Mouse (Mus musculus): ENCODE data around the gene Gfod1. TPM values are rescaled to one million over a fixed set of nuclear protein-coding genes. Genes with fewer than 3 reads are reported as not detected.

Gfod1 gene
- polyA plus RNA-seq, 1 experiment = 10.4 TPM

- H3K4me3 ChIP-seq (replicated peaks; ENCODE audit: control insufficient read depth, low read depth, low read length) = no peak overlapping the region
- peaks cover 2% of the 10 kb centered on the region for H3K4me1 ChIP-seq (ENCODE audit: control insufficient read depth, insufficient read depth, low read length)
- WGBS = 92% methylated on average over 14 of the region's 14 CpGs
- H3K27ac ChIP-seq (ENCODE audit: control insufficient read depth, insufficient read depth, low read depth, low read length, poor library complexity) = no peak overlapping the region
- no peak for TF ChIP-seq POLR2A (IDR thresholded peaks at IDR 0.05; ENCODE audit: borderline replicate concordance, control insufficient read depth, low read depth, low read length)
- TF ChIP-seq CTCF (IDR thresholded peaks at IDR 0.05; ENCODE audit: control insufficient read depth, insufficient read depth, low read length) = no peak
Observed at GRCm38 (mm10) chr13:43273906-43274305, 30.1 kb downstream of the Gfod1 start.

GRCm38 (mm10) chr13:43272303-43273135 is 31.5 kb downstream of the Gfod1 start:
- TF ChIP-seq POLR2A (IDR thresholded peaks at IDR 0.05; ENCODE audit: borderline replicate concordance, control insufficient read depth, low read depth, low read length) (no peak), CTCF (IDR thresholded peaks at IDR 0.05; ENCODE audit: control insufficient read depth, insufficient read depth, low read length) (no peak)
- WGBS = 74% methylated on average over 13 of the region's 13 CpGs
- Histone ChIP-seq H3K27ac (ENCODE audit: control insufficient read depth, insufficient read depth, low read depth, low read length, poor library complexity) (no peak overlapping the region), H3K4me3 (replicated peaks; ENCODE audit: control insufficient read depth, low read depth, low read length) (no peak overlapping the region), H3K4me1 (ENCODE audit: control insufficient read depth, insufficient read depth, low read length) (peaks cover 5% of the 10 kb centered on the region)

GRCm38 (mm10) chr13:43271481-43271880 is 32.5 kb downstream of the Gfod1 start:
- no peak overlapping the region for H3K4me3 ChIP-seq (replicated peaks; ENCODE audit: control insufficient read depth, low read depth, low read length)
- H3K27ac ChIP-seq (ENCODE audit: control insufficient read depth, insufficient read depth, low read depth, low read length, poor library complexity) = no peak overlapping the region
- TF ChIP-seq POLR2A (IDR thresholded peaks at IDR 0.05; ENCODE audit: borderline replicate concordance, control insufficient read depth, low read depth, low read length) (no peak), CTCF (IDR thresholded peaks at IDR 0.05; ENCODE audit: control insufficient read depth, insufficient read depth, low read length) (no peak)
- H3K4me1 ChIP-seq (ENCODE audit: control insufficient read depth, insufficient read depth, low read length) = peaks cover 7% of the 10 kb centered on the region
- WGBS = 72% methylated on average over 9 of the region's 9 CpGs

- TF ChIP-seq POLR2A (IDR thresholded peaks at IDR 0.05; ENCODE audit: borderline replicate concordance, control insufficient read depth, low read depth, low read length) (no peak), CTCF (IDR thresholded peaks at IDR 0.05; ENCODE audit: control insufficient read depth, insufficient read depth, low read length) (no peak)
- Histone ChIP-seq H3K27ac (ENCODE audit: control insufficient read depth, insufficient read depth, low read depth, low read length, poor library complexity) (no peak overlapping the region), H3K4me1 (ENCODE audit: control insufficient read depth, insufficient read depth, low read length) (peaks cover 12% of the 10 kb centered on the region), H3K4me3 (replicated peaks; ENCODE audit: control insufficient read depth, low read depth, low read length) (no peak overlapping the region)
- 86% methylated on average over 10 of the region's 10 CpGs for WGBS
Observed at GRCm38 (mm10) chr13:43270220-43270597, 33.8 kb downstream of the Gfod1 start.

- 58% methylated on average over 4 of the region's 4 CpGs for WGBS
- TF ChIP-seq CTCF (IDR thresholded peaks at IDR 0.05; ENCODE audit: control insufficient read depth, insufficient read depth, low read length) (no peak), POLR2A (IDR thresholded peaks at IDR 0.05; ENCODE audit: borderline replicate concordance, control insufficient read depth, low read depth, low read length) (no peak)
- Histone ChIP-seq H3K27ac (ENCODE audit: control insufficient read depth, insufficient read depth, low read depth, low read length, poor library complexity) (no peak overlapping the region), H3K4me3 (replicated peaks; ENCODE audit: control insufficient read depth, low read depth, low read length) (no peak overlapping the region), H3K4me1 (ENCODE audit: control insufficient read depth, insufficient read depth, low read length) (peaks cover 12% of the 10 kb centered on the region)
Observed at GRCm38 (mm10) chr13:43269460-43270219, 34.3 kb downstream of the Gfod1 start.

GRCm38 (mm10) chr13:43268539-43269327 is 35.2 kb downstream of the Gfod1 start:
- H3K4me1 ChIP-seq (ENCODE audit: control insufficient read depth, insufficient read depth, low read length) = peaks cover 13% of the 10 kb centered on the region
- TF ChIP-seq POLR2A (IDR thresholded peaks at IDR 0.05; ENCODE audit: borderline replicate concordance, control insufficient read depth, low read depth, low read length) (no peak), CTCF (IDR thresholded peaks at IDR 0.05; ENCODE audit: control insufficient read depth, insufficient read depth, low read length) (no peak; the same call in 1 of the 2 replicates)
- WGBS = 17% methylated on average over 12 of the region's 12 CpGs
- H3K27ac ChIP-seq (ENCODE audit: control insufficient read depth, insufficient read depth, low read depth, low read length, poor library complexity) = peak overlapping the region; percentile 62
- peak overlapping the region; percentile 21 for H3K4me3 ChIP-seq (replicated peaks; ENCODE audit: control insufficient read depth, low read depth, low read length)

- Histone ChIP-seq H3K4me3 (replicated peaks; ENCODE audit: control insufficient read depth, low read depth, low read length) (no peak overlapping the region), H3K27ac (ENCODE audit: control insufficient read depth, insufficient read depth, low read depth, low read length, poor library complexity) (no peak overlapping the region), H3K4me1 (ENCODE audit: control insufficient read depth, insufficient read depth, low read length) (peaks cover 15% of the 10 kb centered on the region)
- WGBS = 73% methylated on average over 2 of the region's 2 CpGs
- no peak for TF ChIP-seq CTCF (IDR thresholded peaks at IDR 0.05; ENCODE audit: control insufficient read depth, insufficient read depth, low read length)
- TF ChIP-seq POLR2A (IDR thresholded peaks at IDR 0.05; ENCODE audit: borderline replicate concordance, control insufficient read depth, low read depth, low read length) = no peak
Observed at GRCm38 (mm10) chr13:43267902-43268301, 36.1 kb downstream of the Gfod1 start.

All from bone marrow, adult 2 months (tissue).